Mouse (Mus musculus) E14TG2a.4 (cell line): ENCODE data around the gene Zfp467.

Source experiments
- CTCF ChIP-seq: conservative IDR thresholded peaks from 2 replicates; pipeline ENCODE4 v1.5.1; 2014; ENCODE audit warnings: low read length
- NANOG ChIP-seq: IDR thresholded peaks from 2 replicates; pipeline ENCODE4 v1.6.1; 2014; ENCODE audit warnings: borderline replicate concordance, low read length, mixed read lengths

DNA sequence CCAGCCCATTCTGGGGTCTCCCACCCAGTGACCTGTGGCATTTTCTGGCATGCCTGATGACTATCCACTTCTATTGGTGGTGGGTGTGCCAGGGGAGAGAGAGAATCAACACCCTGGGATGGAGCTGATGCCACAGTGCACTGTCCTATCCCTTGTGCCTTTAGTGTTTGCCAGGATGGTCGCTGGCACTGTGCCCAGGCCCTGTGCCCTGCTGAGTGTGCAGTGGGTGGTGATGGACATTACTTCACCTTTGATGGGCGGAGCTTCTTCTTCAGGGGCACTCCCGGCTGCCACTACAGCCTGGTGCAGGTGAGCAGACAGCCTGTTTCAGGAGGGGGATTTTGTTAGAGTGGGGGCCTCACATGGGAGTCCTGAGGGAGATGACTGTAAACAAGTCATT lies 7.1 kb upstream of the Zfp467 start:
- TF ChIP-seq CTCF, result no peak
- TF ChIP-seq NANOG, result no peak
